Mouse (Mus musculus): Measurements from ENCODE around the gene Gabrr3.

Gene Gabrr3

DNA sequence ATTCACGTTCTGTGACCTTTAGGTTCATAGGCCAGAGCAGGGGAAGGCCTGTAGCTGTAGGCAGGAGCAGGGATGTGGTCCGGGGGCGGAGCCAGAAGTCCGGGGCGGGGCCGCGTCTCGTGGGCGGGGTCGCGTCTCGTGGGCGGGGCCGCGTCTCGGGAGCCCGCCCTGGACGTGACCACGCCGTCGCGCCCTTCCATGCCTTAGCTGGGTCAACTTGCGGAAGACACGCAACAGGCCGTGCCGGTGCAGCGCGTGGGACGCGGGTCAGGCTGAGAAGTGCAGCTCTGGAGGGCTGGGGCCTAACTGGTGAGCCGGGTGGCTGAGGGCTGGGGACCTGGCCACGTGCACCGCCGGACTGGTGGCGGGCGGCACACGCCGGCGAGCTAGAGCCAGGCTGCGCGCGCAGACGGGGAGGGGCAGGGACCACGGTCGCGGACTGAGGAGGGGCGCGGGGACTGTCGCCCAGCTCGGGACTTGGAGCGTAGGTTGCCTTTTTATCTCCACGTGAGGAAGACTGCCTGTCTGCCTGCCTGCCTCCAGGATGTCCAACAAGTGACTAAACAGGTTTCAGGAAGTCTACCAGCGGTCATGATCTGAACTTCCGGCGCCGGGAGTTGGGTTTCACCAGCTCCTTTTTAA, 64.6 kb downstream of the Gabrr3 start, which contains the start of gene Riox2:
TSS of gene Riox2 (plus strand) at position 139 of the 642 bp plus-strand sequence.
- DNase-seq: peak; percentile 46

DNA sequence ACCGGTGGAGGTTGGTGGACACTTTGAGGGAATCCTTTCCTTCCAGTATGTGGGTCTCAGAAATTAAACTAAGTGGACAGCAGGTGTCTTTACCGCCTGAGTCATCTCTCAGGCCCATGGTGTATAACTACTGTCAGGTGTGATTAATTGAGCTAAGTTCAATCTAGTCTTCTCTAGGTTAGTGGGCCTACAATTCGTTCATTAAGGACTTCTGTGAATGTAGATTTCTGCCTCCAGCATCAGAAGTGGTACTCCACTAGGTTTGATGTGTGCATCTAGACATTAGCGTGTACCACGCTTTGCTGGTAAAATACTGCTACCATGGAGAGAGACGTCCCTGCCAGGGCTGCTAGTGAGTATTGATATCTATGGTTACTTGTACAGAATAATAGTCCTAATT, 65.4 kb downstream of the Gabrr3 start:
- DNase-seq: no peak

DNA sequence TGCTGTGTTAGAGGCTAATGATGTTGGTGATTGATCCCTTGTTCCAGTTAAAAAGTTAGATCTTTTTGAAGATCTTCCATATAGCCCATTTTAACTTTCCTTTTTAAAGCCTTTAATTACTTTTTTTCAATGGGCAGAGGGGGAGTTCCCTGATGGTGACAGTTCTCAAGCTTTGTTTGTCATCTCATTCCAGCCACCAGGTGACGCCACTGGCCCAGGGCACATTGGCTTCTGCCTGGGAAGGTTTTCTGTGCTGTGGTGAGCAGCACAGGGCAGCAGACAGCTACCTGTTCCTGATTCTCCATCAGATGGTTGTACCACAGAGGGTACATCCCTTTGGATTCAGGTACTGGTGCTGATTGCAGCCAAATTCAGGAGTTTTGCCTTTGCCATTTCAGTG, 67.7 kb downstream of the Gabrr3 start:
- DNase-seq: peak; percentile 11

DNA sequence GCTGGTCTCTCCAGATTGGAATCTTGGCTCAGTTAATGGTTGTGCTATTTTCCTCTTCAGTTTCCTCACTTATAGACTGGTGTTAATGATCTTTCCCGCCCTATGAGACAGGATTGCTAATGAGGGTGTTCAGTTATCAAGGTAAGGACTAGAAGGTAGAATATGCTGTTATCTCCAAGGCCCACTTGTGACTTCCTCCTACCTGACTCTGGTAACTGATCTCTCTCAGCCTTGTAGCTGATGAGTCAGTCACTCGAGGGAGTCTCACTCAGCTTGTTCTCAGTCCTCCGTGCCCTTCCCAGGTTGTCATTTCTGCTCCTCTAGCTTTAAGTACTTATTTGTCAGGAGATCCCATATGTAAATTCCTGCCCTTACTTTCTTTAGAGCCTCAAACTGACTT, 70.8 kb downstream of the Gabrr3 start:
- no peak for DNase-seq

DNA sequence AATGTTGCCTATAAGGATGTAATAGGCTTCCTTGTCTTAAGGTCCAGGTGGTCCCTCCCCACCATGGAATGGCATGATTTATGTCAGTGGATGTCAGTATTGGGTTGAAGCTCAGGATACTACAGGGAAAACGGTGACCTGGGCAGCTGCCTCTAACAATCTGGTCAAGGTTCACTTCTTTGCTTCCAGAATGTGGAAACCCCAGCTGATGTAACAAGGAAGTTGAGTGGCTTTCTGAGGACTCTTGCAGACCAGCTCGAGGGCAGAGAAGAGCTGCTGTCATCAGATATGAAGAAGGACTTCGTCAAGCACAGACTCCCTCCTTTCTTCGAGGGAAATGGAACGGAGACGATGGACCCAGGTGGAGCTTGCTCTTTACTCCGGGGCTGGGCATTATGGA, 80.1 kb downstream of the Gabrr3 start:
- DNase-seq: no peak

DNA sequence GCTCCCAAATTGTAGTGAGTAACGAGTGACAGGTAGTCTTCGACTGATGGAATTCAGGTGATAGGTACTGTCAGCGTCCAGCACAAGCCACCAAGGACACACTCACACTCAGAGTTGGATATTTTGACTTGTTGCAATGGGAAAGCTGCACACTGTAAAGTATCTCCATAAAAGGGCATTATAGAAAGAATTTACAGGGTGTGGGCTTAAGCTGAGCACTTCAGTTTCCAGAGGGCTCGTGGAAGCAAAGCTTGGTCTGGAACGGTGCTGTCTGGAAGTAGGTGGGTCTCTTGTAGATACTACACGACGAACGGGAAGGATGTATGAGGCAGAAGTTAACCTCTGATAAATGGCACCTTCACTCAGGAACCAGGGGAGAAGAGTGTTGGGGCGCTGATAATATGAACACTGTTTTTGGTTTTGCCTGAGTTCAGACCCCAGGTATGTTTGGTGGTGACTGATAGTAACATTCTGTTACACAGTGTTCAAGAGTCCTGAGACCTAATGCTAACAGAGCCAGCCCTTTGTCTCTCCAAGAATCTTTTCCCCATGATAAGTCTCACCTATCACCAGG, 80.9 kb downstream of the Gabrr3 start:
- DNase-seq: no peak

DNA sequence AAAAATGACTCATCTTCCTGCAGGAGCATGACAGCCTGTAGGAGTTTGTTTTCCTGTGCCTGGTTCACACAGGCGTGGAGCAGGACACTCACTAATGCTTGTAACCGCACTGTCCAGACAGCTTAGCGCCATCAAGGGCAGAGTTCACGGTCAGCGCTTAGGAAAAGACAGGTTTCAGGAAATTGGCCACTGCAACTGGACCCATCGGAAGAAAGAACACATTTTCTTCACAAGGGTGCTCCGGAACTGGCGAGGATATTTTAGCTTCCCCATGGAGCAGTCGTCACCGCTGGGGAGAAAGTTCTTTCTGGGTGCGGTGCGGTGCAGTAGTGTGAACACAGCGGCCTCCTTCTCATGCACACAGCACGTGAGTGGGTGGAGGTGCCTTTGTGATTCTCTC, 86.1 kb downstream of the Gabrr3 start:
- DNase-seq: no peak

DNA sequence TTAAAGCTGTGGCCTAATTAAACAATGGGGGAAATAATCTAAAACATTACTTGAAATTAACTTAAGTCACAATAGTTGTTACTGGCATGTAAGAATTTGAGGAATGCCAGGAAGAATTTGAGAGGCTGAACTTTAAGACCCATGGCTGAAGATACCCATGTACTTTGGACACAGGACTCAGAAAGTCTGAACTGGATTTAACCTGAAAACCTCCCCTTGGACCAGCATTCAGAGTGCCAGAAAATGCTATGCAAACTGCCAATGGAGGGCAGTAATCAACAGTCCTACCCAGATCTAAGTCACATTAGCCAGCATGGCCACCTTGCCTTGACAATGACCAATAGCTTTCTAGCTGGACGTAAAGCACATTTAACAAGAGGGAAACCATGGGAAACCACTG, 90.8 kb downstream of the Gabrr3 start:
- no peak for DNase-seq

DNA sequence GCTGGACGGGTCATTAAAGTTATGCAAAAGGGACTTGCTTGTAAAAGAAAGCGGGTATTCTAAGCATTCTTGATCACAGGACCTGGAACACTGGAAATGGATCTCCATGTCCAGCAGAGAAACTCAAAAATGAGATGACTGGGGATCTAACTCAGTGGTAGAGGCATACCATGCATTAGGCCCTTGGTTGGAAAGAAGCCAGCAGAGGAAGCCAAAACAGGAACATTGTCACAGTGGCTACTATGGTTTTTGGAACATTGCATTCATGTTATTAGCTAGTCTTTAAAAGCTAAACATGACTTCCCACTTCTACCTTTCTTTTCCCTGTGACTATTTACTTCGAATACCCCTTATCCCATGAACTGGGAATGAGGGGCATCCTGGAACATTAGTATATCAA, 92.0 kb downstream of the Gabrr3 start:
- no peak for DNase-seq

DNA sequence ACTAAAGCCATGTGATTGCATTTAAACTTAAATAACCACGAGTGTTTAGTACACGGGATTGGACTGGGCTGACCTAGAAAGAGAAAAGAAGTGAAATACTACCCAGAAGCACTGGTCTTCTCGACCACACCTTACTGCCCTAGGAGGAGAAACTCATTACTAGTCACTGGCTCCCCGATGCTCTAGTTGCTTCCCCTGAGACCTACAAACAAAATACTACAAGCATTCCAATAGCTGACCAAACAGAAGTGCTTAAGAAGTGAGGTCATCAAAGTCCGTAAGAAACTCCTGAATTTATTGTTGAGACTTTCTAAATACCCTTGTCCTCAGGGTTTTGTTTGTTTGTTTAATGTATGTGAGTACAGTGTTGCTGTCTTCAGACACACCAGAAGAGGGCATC, 102.7 kb downstream of the Gabrr3 start:
- no peak for DNase-seq
